Mouse (Mus musculus): ENCODE results near the gene Snu13. TPM values are rescaled to one million over a fixed set of nuclear protein-coding genes. Genes with fewer than 3 reads are reported as not detected.

Gene Snu13
- polyA plus RNA-seq, 2 experiments: 155 to 280 TPM

- H3K9ac ChIP-seq (ENCODE audit: low read depth, low read length, severe bottlenecking): no peak overlapping the region
- DNase-seq (ENCODE audit: low spot score) (no peak), ATAC-seq (ENCODE audit: low FRiP score, low read depth) (no peak)
- peaks cover 27% of the 10 kb centered on the region for H3K36me3 ChIP-seq (ENCODE audit: control insufficient read depth, insufficient read depth, low read length)
- H3K9me3 ChIP-seq (ENCODE audit: control insufficient read depth, low read length): no peaks in the 10 kb centered on the region
- peaks cover 10% of the 10 kb centered on the region; the same call in 1 of the 2 replicates for H3K4me1 ChIP-seq (ENCODE audit: control insufficient read depth, insufficient read depth, low read length)
- H3K4me2 ChIP-seq (replicated peaks; ENCODE audit: low read depth, low read length, severe bottlenecking): no peak overlapping the region
- H3K27ac ChIP-seq (replicated peaks; ENCODE audit: low read depth, low read length): no peak overlapping the region
- WGBS: 65% methylated on average over 4 of the region's 4 CpGs
- TF ChIP-seq POLR2A (IDR thresholded peaks at IDR 0.05; ENCODE audit: borderline replicate concordance, extremely low read depth, insufficient read depth, insufficient read length): no peak
- H3K27me3 ChIP-seq (ENCODE audit: control insufficient read depth, insufficient read depth, low read length): no peaks in the 10 kb centered on the region
- H3K4me3 ChIP-seq (replicated peaks; ENCODE audit: low read length): no peak overlapping the region
Measured at GRCm38 (mm10) chr15:82017461-82017860, 29.9 kb downstream of the Snu13 start.

- DNase-seq (ENCODE audit: low spot score): no peak
- Histone ChIP-seq H3K9ac (ENCODE audit: low read depth, low read length, severe bottlenecking) (peak overlapping the region; percentile 49), H3K9me3 (ENCODE audit: control insufficient read depth, low read length) (no peaks in the 10 kb centered on the region), H3K36me3 (ENCODE audit: control insufficient read depth, insufficient read depth, low read length) (peaks cover 27% of the 10 kb centered on the region), H3K4me2 (replicated peaks; ENCODE audit: low read depth, low read length, severe bottlenecking) (peak overlapping the region; percentile 80), H3K4me1 (ENCODE audit: control insufficient read depth, insufficient read depth, low read length) (peaks cover 10% of the 10 kb centered on the region; the same call in 1 of the 2 replicates), H3K27ac (replicated peaks; ENCODE audit: low read depth, low read length) (no peak overlapping the region), H3K27me3 (ENCODE audit: control insufficient read depth, insufficient read depth, low read length) (no peaks in the 10 kb centered on the region), H3K4me3 (replicated peaks; ENCODE audit: low read length) (peak overlapping the region; percentile 94)
- ATAC-seq (ENCODE audit: low FRiP score, low read depth): no peak
- 16% methylated on average over 6 of the region's 6 CpGs for WGBS
- TF ChIP-seq POLR2A (IDR thresholded peaks at IDR 0.05; ENCODE audit: borderline replicate concordance, extremely low read depth, insufficient read depth, insufficient read length): no peak
Measured at GRCm38 (mm10) chr15:82016830-82017229, 30.6 kb downstream of the Snu13 start.

GRCm38 (mm10) chr15:82016101-82016808 is 31.1 kb downstream of the Snu13 start:
- 2% methylated on average over 52 of the region's 53 CpGs for WGBS

GRCm38 (mm10) chr15:82015392-82016100 is 31.9 kb downstream of the Snu13 start:
- peak overlapping the region; percentile 72 for H3K9ac ChIP-seq (ENCODE audit: low read depth, low read length, severe bottlenecking)
- DNase-seq (ENCODE audit: low spot score) (no peak), ATAC-seq (ENCODE audit: low FRiP score, low read depth) (no peak)
- H3K27me3 ChIP-seq (ENCODE audit: control insufficient read depth, insufficient read depth, low read length): no peaks in the 10 kb centered on the region
- H3K4me3 ChIP-seq (replicated peaks; ENCODE audit: low read length): peak overlapping the region; percentile 94
- H3K9me3 ChIP-seq (ENCODE audit: control insufficient read depth, low read length): no peaks in the 10 kb centered on the region
- H3K36me3 ChIP-seq (ENCODE audit: control insufficient read depth, insufficient read depth, low read length): peaks cover 23% of the 10 kb centered on the region
- TF ChIP-seq POLR2A (IDR thresholded peaks at IDR 0.05; ENCODE audit: borderline replicate concordance, extremely low read depth, insufficient read depth, insufficient read length): no peak
- peak overlapping the region; percentile 80 for H3K4me2 ChIP-seq (replicated peaks; ENCODE audit: low read depth, low read length, severe bottlenecking)
- H3K27ac ChIP-seq (replicated peaks; ENCODE audit: low read depth, low read length): peak overlapping the region; percentile 52
- under 1% methylated on average over 31 of the region's 39 CpGs for WGBS
- H3K4me1 ChIP-seq (ENCODE audit: control insufficient read depth, insufficient read depth, low read length): peaks cover 10% of the 10 kb centered on the region; the same call in 1 of the 2 replicates

More at GRCm38 (mm10) chr15:82016101-82016808, 31.1 kb downstream of the Snu13 start:
- peaks cover 23% of the 10 kb centered on the region for H3K36me3 ChIP-seq (ENCODE audit: control insufficient read depth, insufficient read depth, low read length)
- peak; percentile 66; the same call in 1 of the 2 replicates for TF ChIP-seq POLR2A (IDR thresholded peaks at IDR 0.05; ENCODE audit: borderline replicate concordance, extremely low read depth, insufficient read depth, insufficient read length)
- H3K9me3 ChIP-seq (ENCODE audit: control insufficient read depth, low read length): no peaks in the 10 kb centered on the region
- peak; percentile 98 for ATAC-seq (ENCODE audit: low FRiP score, low read depth)
- peak overlapping the region; percentile 80 for H3K4me2 ChIP-seq (replicated peaks; ENCODE audit: low read depth, low read length, severe bottlenecking)
- peak overlapping the region; percentile 94 for H3K4me3 ChIP-seq (replicated peaks; ENCODE audit: low read length)
- peak overlapping the region; percentile 72 for H3K9ac ChIP-seq (ENCODE audit: low read depth, low read length, severe bottlenecking)
- H3K27me3 ChIP-seq (ENCODE audit: control insufficient read depth, insufficient read depth, low read length): no peaks in the 10 kb centered on the region
- peak; percentile 98 for DNase-seq (ENCODE audit: low spot score)
- H3K4me1 ChIP-seq (ENCODE audit: control insufficient read depth, insufficient read depth, low read length): peaks cover 10% of the 10 kb centered on the region; the same call in 1 of the 2 replicates
- H3K27ac ChIP-seq (replicated peaks; ENCODE audit: low read depth, low read length): peak overlapping the region; percentile 52

- no peak overlapping the region for H3K27ac ChIP-seq (replicated peaks; ENCODE audit: low read depth, low read length)
- H3K27me3 ChIP-seq (ENCODE audit: control insufficient read depth, insufficient read depth, low read length): no peaks in the 10 kb centered on the region
- H3K9me3 ChIP-seq (ENCODE audit: control insufficient read depth, low read length): no peaks in the 10 kb centered on the region
- peaks cover 10% of the 10 kb centered on the region; the same call in 1 of the 2 replicates for H3K4me1 ChIP-seq (ENCODE audit: control insufficient read depth, insufficient read depth, low read length)
- ATAC-seq (ENCODE audit: low FRiP score, low read depth) (no peak), DNase-seq (ENCODE audit: low spot score) (no peak)
- WGBS: 14% methylated on average over 9 of the region's 9 CpGs
- H3K36me3 ChIP-seq (ENCODE audit: control insufficient read depth, insufficient read depth, low read length): peaks cover 17% of the 10 kb centered on the region
- TF ChIP-seq POLR2A (IDR thresholded peaks at IDR 0.05; ENCODE audit: borderline replicate concordance, extremely low read depth, insufficient read depth, insufficient read length): no peak
- H3K4me3 ChIP-seq (replicated peaks; ENCODE audit: low read length): peak overlapping the region; percentile 94
- H3K4me2 ChIP-seq (replicated peaks; ENCODE audit: low read depth, low read length, severe bottlenecking): peak overlapping the region; percentile 80
- H3K9ac ChIP-seq (ENCODE audit: low read depth, low read length, severe bottlenecking): peak overlapping the region; percentile 72
Measured at GRCm38 (mm10) chr15:82014745-82015391, 32.5 kb downstream of the Snu13 start.
